Mouse (Mus musculus) MEL (cell line): Measurements from ENCODE around the gene Afg1l. TPM values are rescaled to one million over a fixed set of nuclear protein-coding genes. Genes with fewer than 3 reads are reported as not detected.
A peak's percentile ranks its signal among the peaks of the same experiment; 100 is the strongest.

Source experiments
- DNase-seq: peaks from one replicate; pipeline ENCODE4 v3.0.0; 2011; ENCODE audit warnings: low read depth, low spot score
- H3K27ac ChIP-seq: 2 replicates; pipeline ENCODE4 v1.5.1; 2012; ENCODE audit warnings: low read depth, mild to moderate bottlenecking, control low read depth, low read length, moderate library complexity; ENCODE audit not compliant: control insufficient read depth
- H3K27me3 ChIP-seq, 2 experiments: fragments of 150-350 bp in 1 of 2; sonication (generic) in 1 of 2; 2 replicates each; pipeline ENCODE4 v1.6.1; 2012; ENCODE audit warnings: low read length in 2 of 2, mild to moderate bottlenecking in 2 of 2, improper control_type of control experiment in 1 of 2, moderate library complexity in 1 of 2; ENCODE audit not compliant: insufficient read depth in 2 of 2, control insufficient read depth in 1 of 2
- H3K36me3 ChIP-seq, 2 experiments: 2 replicates each; pipeline ENCODE4 v1.6.1; 2012 to 2014; ENCODE audit warnings: low read length in 2 of 2, improper control_type of control experiment in 1 of 2, inconsistent platforms in 1 of 2, mild to moderate bottlenecking in 1 of 2; ENCODE audit not compliant: insufficient read depth in 2 of 2, control insufficient read depth in 1 of 2
- H3K4me1 ChIP-seq, 2 experiments: fragments of 150-350 bp in 1 of 2; sonication (generic) in 1 of 2; 2 replicates each; pipeline ENCODE4 v1.6.1; 2012; ENCODE audit warnings: low read length in 2 of 2, improper control_type of control experiment in 1 of 2, mild to moderate bottlenecking in 1 of 2; ENCODE audit not compliant: insufficient read depth in 2 of 2, control insufficient read depth in 1 of 2
- H3K4me3 ChIP-seq, 2 experiments: fragments of 150-350 bp in 1 of 2; sonication (generic) in 1 of 2; 2 replicates each; pipeline ENCODE4 v1.5.1; 2012; ENCODE audit warnings: low read depth in 2 of 2, low read length in 2 of 2, mild to moderate bottlenecking in 2 of 2, moderate library complexity in 2 of 2, control low read depth in 1 of 2, improper control_type of control experiment in 1 of 2; ENCODE audit not compliant: control insufficient read depth in 1 of 2, insufficient read depth in 1 of 2
- H3K79me2 ChIP-seq: 2 replicates; pipeline ENCODE4 v1.6.1; 2012; ENCODE audit warnings: mild to moderate bottlenecking, low read length, moderate library complexity; ENCODE audit not compliant: control insufficient read depth, poor library complexity, insufficient read depth
- H3K9ac ChIP-seq: 2 replicates; pipeline ENCODE4 v1.6.1; 2012; ENCODE audit warnings: low read depth, mild to moderate bottlenecking, control low read depth, low read length, moderate library complexity; ENCODE audit not compliant: control insufficient read depth, poor library complexity, severe bottlenecking
- H3K9me3 ChIP-seq: fragments of 150-350 bp; sonication (generic); replicated peaks from 2 replicates; pipeline ENCODE4 v1.6.1; 2012; ENCODE audit warnings: mild to moderate bottlenecking, low read length, improper control_type of control experiment, moderate library complexity; ENCODE audit not compliant: insufficient read depth
- BHLHE40 ChIP-seq: IDR thresholded peaks from 2 replicates; pipeline ENCODE4 v1.6.1; 2012; ENCODE audit warnings: low read depth, mild to moderate bottlenecking, inconsistent platforms, low read length, improper control_type of control experiment, borderline replicate concordance
- CHD1 ChIP-seq: IDR thresholded peaks from 2 replicates; pipeline ENCODE4 v1.6.1; 2012; ENCODE audit warnings: low read depth, mild to moderate bottlenecking, inconsistent platforms, low read length, improper control_type of control experiment
- CTCF ChIP-seq, 3 experiments: IDR thresholded peaks in 2 of 3; conservative IDR thresholded peaks in 1 of 3; 2 replicates each; pipeline ENCODE4 v1.5.1; 2011 to 2012; ENCODE audit warnings: low read length in 3 of 3, low read depth in 2 of 3, mild to moderate bottlenecking in 2 of 3, improper control_type of control experiment in 1 of 3, inconsistent platforms in 1 of 3, mixed read lengths in 1 of 3, moderate library complexity in 1 of 3; ENCODE audit not compliant: control insufficient read depth in 1 of 3, insufficient read depth in 1 of 3, poor library complexity in 1 of 3, severe bottlenecking in 1 of 3
- E2F4 ChIP-seq: IDR thresholded peaks from 2 replicates; pipeline ENCODE4 v1.6.1; 2011; ENCODE audit warnings: low read depth, low read length, improper control_type of control experiment, borderline replicate concordance
- ELF1 ChIP-seq: IDR thresholded peaks from 2 replicates; pipeline ENCODE4 v1.6.1; 2014; ENCODE audit warnings: low read depth, mild to moderate bottlenecking, inconsistent platforms, low read length, improper control_type of control experiment, moderate library complexity
- EP300 ChIP-seq, 2 experiments: IDR thresholded peaks; 2 replicates each; pipeline ENCODE4 v1.6.1; 2011; ENCODE audit warnings: improper control_type of control experiment in 2 of 2, low read length in 2 of 2, low read depth in 1 of 2, mild to moderate bottlenecking in 1 of 2
- ETS1 ChIP-seq: IDR thresholded peaks from 2 replicates; pipeline ENCODE4 v1.6.1; 2012; ENCODE audit warnings: low read depth, mild to moderate bottlenecking, inconsistent platforms, low read length, improper control_type of control experiment, moderate library complexity
- GABPA ChIP-seq: IDR thresholded peaks from 2 replicates; pipeline ENCODE4 v1.6.1; 2012; ENCODE audit warnings: low read depth, mild to moderate bottlenecking, inconsistent platforms, low read length, improper control_type of control experiment, moderate library complexity
- GATA1 ChIP-seq: IDR thresholded peaks from 2 replicates; pipeline ENCODE4 v1.6.1; 2011; ENCODE audit warnings: low read depth, low read length, improper control_type of control experiment
- HCFC1 ChIP-seq: IDR thresholded peaks from 2 replicates; pipeline ENCODE4 v1.6.1; 2012; ENCODE audit warnings: low read depth, mild to moderate bottlenecking, inconsistent platforms, low read length, improper control_type of control experiment, moderate library complexity
- JUND ChIP-seq: IDR thresholded peaks from 2 replicates; pipeline ENCODE4 v1.6.1; 2011; ENCODE audit warnings: low read depth, mild to moderate bottlenecking, improper control_type of control experiment, low read length
- KAT2A ChIP-seq: conservative IDR thresholded peaks from 2 replicates; pipeline ENCODE4 v1.6.1; 2012; ENCODE audit warnings: low read depth, low read length, improper control_type of control experiment, inconsistent platforms
- MAX ChIP-seq: IDR thresholded peaks from 2 replicates; pipeline ENCODE4 v1.6.1; 2011; ENCODE audit warnings: low read length, improper control_type of control experiment
- MAZ ChIP-seq: IDR thresholded peaks from 2 replicates; pipeline ENCODE4 v1.6.1; 2012; ENCODE audit warnings: low read depth, mild to moderate bottlenecking, inconsistent platforms, low read length, improper control_type of control experiment
- MEF2A ChIP-seq: IDR thresholded peaks from 2 replicates; pipeline ENCODE4 v1.6.1; 2014; ENCODE audit warnings: low read depth, mild to moderate bottlenecking, inconsistent platforms, low read length, improper control_type of control experiment; ENCODE audit not compliant: poor library complexity, insufficient replicate concordance, severe bottlenecking; ENCODE audit errors: extremely low read depth
- MXI1 ChIP-seq: IDR thresholded peaks from 2 replicates; pipeline ENCODE4 v1.6.1; 2011; ENCODE audit warnings: mild to moderate bottlenecking, low read depth, low read length, improper control_type of control experiment
- MYB ChIP-seq: IDR thresholded peaks from 2 replicates; pipeline ENCODE4 v1.6.1; 2011; ENCODE audit warnings: mild to moderate bottlenecking, low read depth, low read length, improper control_type of control experiment
- MYC ChIP-seq: IDR thresholded peaks from 2 replicates; pipeline ENCODE4 v1.6.1; 2011; ENCODE audit warnings: low read depth, mild to moderate bottlenecking, low read length, improper control_type of control experiment, moderate library complexity
- NELFE ChIP-seq: IDR thresholded peaks from 2 replicates; pipeline ENCODE4 v1.6.1; 2011; ENCODE audit warnings: low read depth, low read length, improper control_type of control experiment
- NRF1 ChIP-seq: IDR thresholded peaks from 2 replicates; pipeline ENCODE4 v1.6.1; 2014; ENCODE audit warnings: low read depth, mild to moderate bottlenecking, inconsistent platforms, low read length, improper control_type of control experiment, moderate library complexity; ENCODE audit not compliant: poor library complexity, insufficient read depth, severe bottlenecking
- POLR2A ChIP-seq, 2 experiments: IDR thresholded peaks; 2 replicates each; pipeline ENCODE4 v1.6.1; 2011 to 2012; ENCODE audit warnings: low read length in 2 of 2, mild to moderate bottlenecking in 2 of 2, control low read depth in 1 of 2, improper control_type of control experiment in 1 of 2, low read depth in 1 of 2, moderate library complexity in 1 of 2; ENCODE audit not compliant: control insufficient read depth in 1 of 2, insufficient read depth in 1 of 2, poor library complexity in 1 of 2
- POLR2AphosphoS2 ChIP-seq: IDR thresholded peaks from 2 replicates; pipeline ENCODE4 v1.6.1; 2011; ENCODE audit warnings: low read length, improper control_type of control experiment
- POLR2AphosphoS5 ChIP-seq: IDR thresholded peaks from 2 replicates; pipeline ENCODE4 v1.6.1; 2012; ENCODE audit warnings: low read depth, borderline replicate concordance, mild to moderate bottlenecking, inconsistent platforms, low read length, moderate library complexity, mixed read lengths
- RAD21 ChIP-seq: IDR thresholded peaks from 2 replicates; pipeline ENCODE4 v1.6.1; 2011; ENCODE audit warnings: mild to moderate bottlenecking, low read depth, low read length, improper control_type of control experiment
- RCOR1 ChIP-seq: IDR thresholded peaks from 2 replicates; pipeline ENCODE4 v1.6.1; 2012; ENCODE audit warnings: low read depth, mild to moderate bottlenecking, inconsistent platforms, low read length, improper control_type of control experiment
- SIN3A ChIP-seq: IDR thresholded peaks from 2 replicates; pipeline ENCODE4 v1.6.1; 2012; ENCODE audit warnings: low read length, improper control_type of control experiment, inconsistent platforms
- SMC3 ChIP-seq: IDR thresholded peaks from 2 replicates; pipeline ENCODE4 v1.6.1; 2011; ENCODE audit warnings: low read depth, low read length, improper control_type of control experiment
- TAL1 ChIP-seq: IDR thresholded peaks from 2 replicates; pipeline ENCODE4 v1.6.1; 2012; ENCODE audit warnings: mild to moderate bottlenecking, inconsistent platforms, low read length, moderate library complexity, mixed read lengths
- TBP ChIP-seq: IDR thresholded peaks from 2 replicates; pipeline ENCODE4 v1.8.0; 2011; ENCODE audit warnings: low read depth, low read length, improper control_type of control experiment
- TCF12 ChIP-seq: IDR thresholded peaks from 2 replicates; pipeline ENCODE4 v1.6.1; 2014; ENCODE audit warnings: low read depth, mild to moderate bottlenecking, inconsistent platforms, low read length, improper control_type of control experiment, moderate library complexity
- UBTF ChIP-seq: IDR thresholded peaks from 2 replicates; pipeline ENCODE4 v1.6.1; 2012; ENCODE audit warnings: low read depth, mild to moderate bottlenecking, inconsistent platforms, low read length, improper control_type of control experiment, moderate library complexity, borderline replicate concordance; ENCODE audit not compliant: insufficient read depth
- USF1 ChIP-seq: IDR thresholded peaks from 2 replicates; pipeline ENCODE4 v1.6.1; 2014; ENCODE audit warnings: low read depth, mild to moderate bottlenecking, inconsistent platforms, low read length, improper control_type of control experiment, moderate library complexity
- USF2 ChIP-seq, 2 experiments: IDR thresholded peaks; 2 replicates each; pipeline ENCODE4 v1.6.1; 2011 to 2012; ENCODE audit warnings: improper control_type of control experiment in 2 of 2, low read length in 2 of 2, borderline replicate concordance in 1 of 2, inconsistent platforms in 1 of 2, low read depth in 1 of 2, mild to moderate bottlenecking in 1 of 2; ENCODE audit not compliant: insufficient read depth in 1 of 2
- ZC3H11A ChIP-seq: IDR thresholded peaks from 2 replicates; pipeline ENCODE4 v1.6.1; 2012; ENCODE audit warnings: low read depth, mild to moderate bottlenecking, inconsistent platforms, low read length, improper control_type of control experiment
- ZKSCAN1 ChIP-seq: IDR thresholded peaks from 2 replicates; pipeline ENCODE4 v1.6.1; 2012; ENCODE audit warnings: low read depth, mild to moderate bottlenecking, inconsistent platforms, low read length, improper control_type of control experiment, moderate library complexity
- ZMIZ1 ChIP-seq: IDR thresholded peaks from 2 replicates; pipeline ENCODE4 v1.6.1; 2012; ENCODE audit warnings: low read depth, mild to moderate bottlenecking, inconsistent platforms, low read length, improper control_type of control experiment, moderate library complexity
- ZNF384 ChIP-seq: IDR thresholded peaks from 2 replicates; pipeline ENCODE4 v1.6.1; 2012; ENCODE audit warnings: low read depth, mild to moderate bottlenecking, inconsistent platforms, low read length, improper control_type of control experiment
- polyA plus RNA-seq, 2 experiments: library from polyadenylated mRNA; stranded (reverse) in 1 of 2; unstranded in 1 of 2; fragments of >175 nt in 1 of 2; fragments of >200 nt in 1 of 2; gene quantifications; 2 replicates each; pipeline versions ENCODE4 v1.2.1 to v1.2.4; 2012; ENCODE audit warnings: low replicate concordance in 2 of 2, low read depth in 1 of 2; ENCODE audit not compliant: insufficient read length in 2 of 2, insufficient read depth in 1 of 2, missing spikeins in 1 of 2
- total RNA-seq: library from RNA; depleted of rRNA; stranded (reverse); fragments of 300-350 nt; gene quantifications from 2 replicates; pipeline ENCODE4 v1.2.3, GENCODE M21; 2012; rRNA removed

The Afg1l gene
- 2.8 and 3.4 TPM in 2 replicates for total RNA-seq
- 1 to 10 TPM in 1 of 2 experiments, not detected in 1; 3.7 TPM for polyA plus RNA-seq

DNA sequence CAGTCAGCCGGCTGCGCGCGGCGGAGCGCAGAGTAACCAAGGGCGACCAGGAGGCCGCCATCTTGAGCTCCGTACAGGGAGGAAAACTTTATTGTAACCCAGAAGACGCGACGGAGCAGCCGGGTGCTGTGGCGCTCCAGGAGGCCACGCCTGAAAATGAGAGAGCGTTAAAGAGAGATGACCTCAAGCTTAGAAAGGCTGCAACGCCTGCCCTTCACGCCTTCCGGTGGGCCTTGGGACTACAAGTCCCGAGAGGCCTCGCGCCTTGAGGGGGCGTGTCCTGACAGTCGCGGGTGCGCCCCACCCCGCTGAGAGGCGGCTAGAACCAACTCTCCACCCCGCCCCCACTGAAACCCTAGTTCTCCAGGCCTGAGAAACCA lies at the start of gene Afg1l:
TSS of gene Afg1l (minus strand) at position 225 of the 380 bp plus-strand sequence.
- Histone ChIP-seq H3K4me1 (peaks cover 5 to 21% of the 10 kb centered on the region in 2 experiments), H3K79me2 (peaks cover 13% of the 10 kb centered on the region), H3K9ac (peak within 1 kb of the TSS; percentile 97), H3K36me3 (peaks cover 0 to 25% of the 10 kb centered on the region in 2 experiments; a peak in 2 of 4 replicates), H3K27ac (peak within 1 kb of the TSS; percentile 90), H3K9me3 (no peaks in the 10 kb centered on the region), H3K4me3 (peak within 1 kb of the TSS; percentile 81 to 92), H3K27me3 (no peaks in the 10 kb centered on the region)
- DNase-seq = peak; percentile 98
- TF ChIP-seq SMC3 (no peak), MAZ (peak; percentile 86; the same call in 1 of the 2 replicates), NRF1 (peak; percentile 67), MXI1 (peak; percentile 90), TAL1 (no peak), MYB (no peak; the same call in 1 of the 2 replicates), ZNF384 (no peak), UBTF (no peak), RCOR1 (no peak), GATA1 (no peak), RAD21 (no peak), ELF1 (peak; percentile 84), CTCF (IDR thresholded peaks at IDR 0.05 in 2 of 3, conservative IDR thresholded peaks at IDR 0.05 in 1 of 3; ENCODE audit: control insufficient read depth in 1 of 3, insufficient read depth in 1 of 3, low read depth in 2 of 3, low read length in 3 of 3, poor library complexity in 1 of 3, severe bottlenecking in 1 of 3) (no peak), HCFC1 (peak; percentile 98), POLR2AphosphoS2 (no peak), TCF12 (peak; percentile 31; the same call in 1 of the 2 replicates), ZKSCAN1 (no peak), ZMIZ1 (no peak), BHLHE40 (no peak), ETS1 (peak; percentile 64), POLR2AphosphoS5 (no peak), EP300 (IDR thresholded peaks at IDR 0.05; ENCODE audit: low read depth in 1 of 2, low read length in 2 of 2) (peak in 1 of 2 experiments; percentile 41; a peak in 1 of 4 replicates), MYC (peak; percentile 80), E2F4 (no peak), SIN3A (peak; percentile 90), KAT2A (peak; percentile 83; the same call in 1 of the 2 replicates), GABPA (no peak), CHD1 (no peak), USF1 (no peak), POLR2A (IDR thresholded peaks at IDR 0.05; ENCODE audit: control insufficient read depth in 1 of 2, insufficient read depth in 1 of 2, low read depth in 1 of 2, low read length in 2 of 2, poor library complexity in 1 of 2) (peak; percentile 86 to 88), MEF2A (no peak), MAX (peak; percentile 49; the same call in 1 of the 2 replicates), NELFE (peak; percentile 88), TBP (peak; percentile 83), JUND (no peak), ZC3H11A (no peak), USF2 (IDR thresholded peaks at IDR 0.05; ENCODE audit: borderline replicate concordance in 1 of 2, insufficient read depth in 1 of 2, low read depth in 1 of 2, low read length in 2 of 2) (no peak)
